Mouse (Mus musculus): ENCODE measurements around the gene Gm4724.
"Not testable (repeated sequence)": the region's sequence is repeated elsewhere in the genome, so short reads cannot be mapped to it uniquely, and the experiment has no call there.

Gm4724 gene

DNA sequence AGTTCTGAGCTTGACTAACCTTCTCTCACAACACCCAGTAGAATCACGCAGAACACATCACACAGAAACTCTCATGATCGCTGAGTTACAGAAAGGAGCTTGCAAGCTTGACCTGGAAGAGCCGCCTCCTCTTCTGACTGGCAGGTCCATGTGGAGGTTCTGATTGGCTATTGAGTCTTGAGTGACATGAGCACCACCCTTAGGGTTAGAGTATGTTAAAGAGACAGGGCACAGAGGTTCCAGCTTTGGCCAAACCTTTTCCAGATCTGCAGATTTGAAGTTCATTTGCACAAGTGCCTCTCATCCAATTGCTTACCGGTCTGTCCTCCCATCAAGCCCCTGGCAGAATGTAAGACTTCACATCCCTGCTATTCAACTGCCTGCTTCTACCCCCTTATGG lies at the start of gene Gm4724:
Gene Gm4724 (minus strand): TSS at position 101 of the 400 bp plus-strand sequence.
- DNase-seq (ENCODE audit: low spot score in 2 of 2) = not testable (repeated sequence)

DNA sequence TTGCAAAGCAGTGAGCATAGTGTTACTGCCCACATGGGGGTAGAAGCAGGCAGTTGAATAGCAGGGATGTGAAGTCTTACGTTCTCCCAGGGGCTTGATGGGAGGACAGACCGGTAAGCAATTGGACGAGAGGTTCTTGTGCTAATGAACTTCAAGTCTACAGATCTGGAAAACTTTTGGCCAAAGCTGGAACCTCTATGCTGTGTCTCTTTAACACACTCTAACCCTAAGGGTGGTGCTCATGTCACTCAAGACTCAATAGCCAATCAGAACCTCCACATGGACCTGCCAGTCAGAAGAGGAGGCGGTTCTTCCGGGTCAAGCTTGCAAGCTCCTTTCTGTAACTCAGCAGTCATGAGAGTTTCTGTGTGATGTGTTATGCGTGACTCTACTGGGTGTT lies 34.1 kb upstream of the Gm4724 start, which contains the start of gene Zfp965:
Gene Zfp965 (plus strand): TSS at position 301 of the 400 bp plus-strand sequence.
- DNase-seq (ENCODE audit: low spot score in 2 of 2) = not testable (repeated sequence)
